Mouse (Mus musculus) lung, adult 2 months (tissue): ENCODE measurements around the gene Sirt3.

Experiments
- CTCF ChIP-seq: fragments of 200-500 bp; IDR thresholded peaks from 2 replicates; pipeline ENCODE4 v1.5.1; 2011; ENCODE audit warnings: mild to moderate bottlenecking, low read length, control low read depth; ENCODE audit not compliant: insufficient read depth
- POLR2A ChIP-seq: fragments of 200-500 bp; IDR thresholded peaks from 2 replicates; pipeline ENCODE4 v1.6.1; 2011; ENCODE audit warnings: low read depth, mild to moderate bottlenecking, control low read depth, low read length, borderline replicate concordance; ENCODE audit errors: extremely low read depth

DNA sequence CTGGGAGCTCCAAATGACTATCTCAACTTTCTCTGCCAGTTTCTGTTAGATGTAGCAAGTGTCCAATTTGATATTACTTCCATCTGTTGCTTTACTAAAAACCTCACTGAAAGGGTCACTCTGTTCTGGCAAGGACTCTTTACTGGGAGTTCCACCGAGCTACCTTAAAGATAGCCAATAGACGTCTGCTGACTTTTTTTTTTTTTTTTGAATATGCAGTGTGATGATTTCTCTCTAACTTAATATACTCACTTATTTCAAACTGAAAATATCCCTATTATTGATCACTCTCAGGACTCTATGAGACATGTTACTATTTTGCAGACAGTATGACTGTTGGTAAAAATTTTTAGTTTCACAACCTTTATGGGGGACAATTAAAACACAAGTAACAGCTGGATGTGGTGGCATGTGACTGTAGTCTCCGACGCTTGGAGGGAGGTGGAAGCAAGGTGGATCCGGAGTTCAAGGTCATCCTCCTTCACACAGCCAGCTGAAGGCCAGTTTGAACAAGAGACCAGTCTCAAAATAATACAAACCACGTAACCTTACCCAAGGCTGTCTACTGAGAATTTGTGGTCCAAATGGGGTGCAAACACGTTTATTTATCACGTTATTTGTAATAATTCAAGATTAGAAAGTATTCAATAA, 1.1 kb downstream of the Sirt3 start:
- TF ChIP-seq CTCF (no peak), POLR2A (no peak)
